Mouse (Mus musculus) testis, adult 2 months (tissue): ENCODE measurements at regions not wholly inside any gene's neighbourhood (a gene's known extent, or its start where the extent isn't known, plus 50 kb on each side); places are given as distances from the start of the nearest gene placed in this dataset.

Experiments
- CTCF ChIP-seq: fragments of 200-500 bp; IDR thresholded peaks from 2 replicates; pipeline ENCODE4 v1.5.1; 2012; ENCODE audit warnings: low read depth, mild to moderate bottlenecking, inconsistent platforms, low read length, moderate library complexity; ENCODE audit not compliant: control insufficient read depth, insufficient read depth, insufficient replicate concordance
- POLR2A ChIP-seq: fragments of 200-500 bp; IDR thresholded peaks from 2 replicates; pipeline ENCODE4 v1.6.1; 2012; ENCODE audit warnings: low read depth, mild to moderate bottlenecking, inconsistent platforms, low read length, moderate library complexity; ENCODE audit not compliant: control insufficient read depth

GRCm38 (mm10) chr1:176404128-176404527 lies 129.0 kb upstream of the Pld5 start:
- TF ChIP-seq POLR2A (no peak), CTCF (no peak)
